Mouse (Mus musculus): ENCODE measurements around the gene Stk17b.

The Stk17b gene

GRCm38 (mm10) chr1:53784721-53785418 lies at the start of gene Stk17b:
TSS of gene Stk17b (minus strand) at chr1:53785224.
- DNase-seq (ENCODE audit: low spot score), result peak; percentile 91

- no peak for DNase-seq (ENCODE audit: low spot score)
Observed at GRCm38 (mm10) chr1:53830286-53830685, 45.3 kb upstream of the Stk17b start.

- DNase-seq (ENCODE audit: low spot score), result no peak
Observed at GRCm38 (mm10) chr1:53829089-53829488, 44.1 kb upstream of the Stk17b start.

- no peak for DNase-seq (ENCODE audit: low spot score)
Observed at GRCm38 (mm10) chr1:53824446-53825337, 39.7 kb upstream of the Stk17b start.

- DNase-seq (ENCODE audit: low spot score), result no peak
Observed at GRCm38 (mm10) chr1:53823687-53824445, 38.8 kb upstream of the Stk17b start.

GRCm38 (mm10) chr1:53821983-53822382 lies 37.0 kb upstream of the Stk17b start:
- no peak for DNase-seq (ENCODE audit: low spot score)

GRCm38 (mm10) chr1:53820041-53820632 lies 35.1 kb upstream of the Stk17b start:
- DNase-seq (ENCODE audit: low spot score), result no peak

- DNase-seq (ENCODE audit: low spot score), result no peak
Observed at GRCm38 (mm10) chr1:53818072-53818862, 33.2 kb upstream of the Stk17b start.

GRCm38 (mm10) chr1:53816353-53816752 lies 31.3 kb upstream of the Stk17b start:
- no peak for DNase-seq (ENCODE audit: low spot score)

GRCm38 (mm10) chr1:53814077-53814705 lies 29.2 kb upstream of the Stk17b start:
- no peak for DNase-seq (ENCODE audit: low spot score)

GRCm38 (mm10) chr1:53811919-53812318 lies 26.9 kb upstream of the Stk17b start:
- DNase-seq (ENCODE audit: low spot score), result no peak

GRCm38 (mm10) chr1:53808229-53808628 lies 23.2 kb upstream of the Stk17b start:
- DNase-seq (ENCODE audit: low spot score), result no peak

GRCm38 (mm10) chr1:53797811-53798210 lies 12.8 kb upstream of the Stk17b start:
- no peak for DNase-seq (ENCODE audit: low spot score)

GRCm38 (mm10) chr1:53797074-53797473 lies 12.1 kb upstream of the Stk17b start:
- no peak for DNase-seq (ENCODE audit: low spot score)

- DNase-seq (ENCODE audit: low spot score), result no peak
Observed at GRCm38 (mm10) chr1:53796271-53796670, 11.2 kb upstream of the Stk17b start.

- DNase-seq (ENCODE audit: low spot score), result no peak
Observed at GRCm38 (mm10) chr1:53795591-53795990, 10.6 kb upstream of the Stk17b start.

GRCm38 (mm10) chr1:53795081-53795480 lies 10.1 kb upstream of the Stk17b start:
- DNase-seq (ENCODE audit: low spot score), result no peak

- no peak for DNase-seq (ENCODE audit: low spot score)
Observed at GRCm38 (mm10) chr1:53794279-53794678, 9.3 kb upstream of the Stk17b start.

- no peak for DNase-seq (ENCODE audit: low spot score)
Observed at GRCm38 (mm10) chr1:53791343-53791742, 6.3 kb upstream of the Stk17b start.

GRCm38 (mm10) chr1:53784291-53784720 lies 718 bp downstream of the Stk17b start:
- peak; percentile 69 for DNase-seq (ENCODE audit: low spot score)

GRCm38 (mm10) chr1:53782956-53783355 lies 2.1 kb downstream of the Stk17b start:
- no peak for DNase-seq (ENCODE audit: low spot score)
